Mouse (Mus musculus) ovary, adult 18-20 months (tissue): Measurements from ENCODE around the gene Prmt7.

Experiments used
- DNase-seq: peaks from one replicate; pipeline ENCODE4 v3.0.0; 2022; ENCODE audit warnings: low spot score, mixed read lengths

The Prmt7 gene

GRCm38 (mm10) chr8:106226589-106226988, 15.9 kb downstream of the Prmt7 start:
- DNase-seq = no peak

GRCm38 (mm10) chr8:106231536-106231935, 20.8 kb downstream of the Prmt7 start:
- DNase-seq = no peak

DNA sequence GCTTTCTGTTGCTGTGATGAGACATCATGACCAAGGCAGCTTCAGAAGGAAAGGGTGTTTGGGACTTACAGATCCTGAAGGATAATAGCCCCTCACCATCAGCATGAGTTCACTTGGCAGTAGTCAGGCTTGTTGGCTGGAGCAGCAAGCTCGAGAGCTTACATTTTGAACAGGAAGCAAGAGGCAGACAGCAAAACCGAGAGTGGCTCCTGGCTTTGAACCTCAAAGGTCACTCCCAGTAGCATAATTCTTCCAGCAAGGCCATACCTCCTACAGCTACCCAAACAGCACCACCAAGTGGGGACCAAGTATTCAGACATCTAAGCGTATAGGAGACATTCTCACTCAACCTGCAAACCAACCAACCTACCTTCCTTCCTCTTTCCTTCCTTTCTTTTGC, 22.0 kb downstream of the Prmt7 start:
- no peak for DNase-seq

GRCm38 (mm10) chr8:106234567-106235261, 24.0 kb downstream of the Prmt7 start:
- DNase-seq = no peak

DNA sequence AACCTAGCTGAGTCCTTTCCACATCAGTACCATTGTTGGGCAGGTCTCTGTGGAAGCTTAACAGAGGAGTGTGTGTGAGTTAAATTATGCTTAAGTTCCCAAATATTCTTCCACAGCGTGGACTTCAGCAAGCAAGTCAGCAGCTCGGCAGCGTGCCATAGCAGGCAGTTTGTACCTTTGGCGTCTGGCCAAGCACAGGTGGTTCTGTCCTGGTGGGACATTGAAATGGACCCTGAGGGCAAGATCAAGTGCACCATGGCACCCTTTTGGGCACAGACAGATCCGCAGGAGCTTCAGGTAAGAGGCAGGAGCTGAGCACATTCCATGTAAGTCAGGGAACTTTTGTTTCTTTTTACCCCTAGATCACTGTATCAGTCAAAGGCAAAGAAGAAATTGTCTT, 26.4 kb downstream of the Prmt7 start:
- no peak for DNase-seq

- DNase-seq = no peak
Measured at GRCm38 (mm10) chr8:106250186-106250585, 39.5 kb downstream of the Prmt7 start.

DNA sequence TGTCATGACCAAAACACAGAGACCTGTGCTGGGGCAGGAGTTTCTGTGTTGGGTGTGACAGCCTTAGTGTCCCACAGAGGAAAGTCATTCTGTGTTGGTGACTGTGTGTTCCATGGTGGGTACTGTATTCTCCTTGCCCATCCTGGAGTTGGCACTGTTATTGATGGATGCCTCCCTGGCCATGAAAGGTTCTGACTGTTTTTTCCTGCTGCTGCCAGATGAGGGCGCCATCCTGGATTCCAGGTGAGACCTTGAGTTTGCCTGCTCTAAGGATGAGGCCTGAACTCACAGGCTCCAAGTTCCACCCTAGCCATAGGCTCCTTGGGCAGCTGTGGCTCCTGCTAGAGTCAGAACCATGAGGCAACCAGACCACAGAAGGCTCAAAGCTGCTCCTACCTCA, 47.4 kb downstream of the Prmt7 start:
- DNase-seq = no peak

DNA sequence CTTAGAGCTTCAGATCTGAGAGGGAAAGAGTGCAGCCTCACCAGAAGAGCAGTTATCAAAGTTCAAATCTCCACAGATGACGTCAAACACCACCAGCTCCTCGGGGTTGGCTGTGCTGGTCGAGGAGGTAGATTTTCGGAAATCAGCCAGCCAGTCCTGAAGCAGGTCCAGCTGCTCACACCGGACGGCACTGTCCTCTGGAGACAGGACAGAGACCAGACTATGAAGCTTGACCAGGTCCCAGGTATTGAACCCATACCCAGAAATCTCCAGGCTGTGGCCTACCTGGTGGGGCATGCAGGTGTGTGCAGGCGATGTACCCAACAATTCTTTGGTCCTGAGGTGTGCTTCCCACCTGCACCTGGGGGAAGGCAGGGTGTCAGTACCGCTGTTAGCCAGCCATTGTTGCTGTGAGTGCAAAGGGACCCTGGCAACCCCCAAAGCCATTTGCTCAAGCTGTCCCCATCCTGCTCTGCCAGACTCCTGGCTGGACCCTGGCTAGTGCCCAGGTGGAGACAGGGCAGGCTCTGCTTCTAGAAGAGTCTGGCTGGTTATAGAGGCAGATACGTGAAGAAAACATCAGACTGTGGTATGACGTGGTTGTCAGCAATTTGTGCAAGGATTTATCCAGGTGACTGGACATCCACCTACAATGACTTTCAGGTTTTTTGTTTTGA, 49.0 kb downstream of the Prmt7 start:
- no peak for DNase-seq

DNA sequence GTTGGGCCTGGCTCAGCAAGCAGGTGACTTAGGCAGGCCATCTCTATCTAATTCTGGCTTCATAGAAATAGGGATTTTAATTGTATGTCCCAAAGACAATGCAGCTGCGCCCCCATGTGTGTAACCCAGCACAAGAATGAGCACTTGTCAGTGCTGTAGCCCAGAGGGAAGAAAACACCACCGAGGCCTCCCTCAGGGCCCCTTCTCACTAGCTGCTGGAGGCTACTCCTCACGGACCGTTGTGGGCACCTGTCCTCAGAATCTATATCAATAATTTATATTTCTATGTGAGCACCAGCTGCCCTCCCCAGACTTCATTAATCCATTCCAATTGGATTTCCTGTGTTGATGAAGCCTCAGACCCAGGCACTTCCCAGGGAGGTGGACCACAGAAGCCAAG, 50.2 kb downstream of the Prmt7 start:
- DNase-seq = no peak

DNA sequence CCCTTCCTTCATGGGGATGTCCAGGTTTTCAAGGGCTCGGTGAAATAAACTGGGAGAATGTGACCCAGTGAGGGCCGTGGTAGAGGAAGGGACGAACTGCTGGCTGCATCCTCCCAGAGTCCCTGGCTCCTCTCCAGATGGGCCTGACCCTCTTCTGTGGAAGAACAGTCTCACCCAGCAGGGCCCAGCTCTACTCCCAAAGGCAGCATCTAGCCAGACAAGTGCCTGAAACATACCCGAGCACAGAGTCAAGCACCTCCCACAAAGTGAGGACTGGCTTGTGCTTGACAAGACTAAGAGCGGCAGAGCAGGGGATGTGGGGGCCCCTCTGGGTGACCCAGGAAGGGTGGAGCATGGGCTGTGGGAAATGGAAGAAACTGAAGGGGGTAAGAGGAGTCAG, 51.6 kb downstream of the Prmt7 start:
- DNase-seq = no peak

DNA sequence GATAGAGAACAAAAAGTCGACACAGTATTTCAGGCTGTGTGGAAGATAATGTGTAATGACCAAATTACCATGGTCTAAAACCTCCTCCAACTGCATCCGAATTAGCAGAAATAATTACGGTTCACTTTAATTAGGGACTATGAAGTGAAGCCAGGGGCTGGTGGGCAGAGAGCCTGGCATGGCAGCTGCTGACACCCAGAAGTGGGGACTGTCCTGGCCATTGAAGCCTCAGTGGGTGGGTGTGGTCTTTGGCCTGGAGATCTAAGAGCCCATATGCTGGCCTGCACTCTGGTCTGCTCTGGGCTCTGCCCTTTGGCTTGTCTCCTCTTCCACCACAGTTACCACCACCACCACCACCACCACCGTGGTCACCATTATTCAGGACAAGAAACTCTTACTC, 53.2 kb downstream of the Prmt7 start:
- no peak for DNase-seq

GRCm38 (mm10) chr8:106265398-106265797, 54.7 kb downstream of the Prmt7 start:
- no peak for DNase-seq

DNA sequence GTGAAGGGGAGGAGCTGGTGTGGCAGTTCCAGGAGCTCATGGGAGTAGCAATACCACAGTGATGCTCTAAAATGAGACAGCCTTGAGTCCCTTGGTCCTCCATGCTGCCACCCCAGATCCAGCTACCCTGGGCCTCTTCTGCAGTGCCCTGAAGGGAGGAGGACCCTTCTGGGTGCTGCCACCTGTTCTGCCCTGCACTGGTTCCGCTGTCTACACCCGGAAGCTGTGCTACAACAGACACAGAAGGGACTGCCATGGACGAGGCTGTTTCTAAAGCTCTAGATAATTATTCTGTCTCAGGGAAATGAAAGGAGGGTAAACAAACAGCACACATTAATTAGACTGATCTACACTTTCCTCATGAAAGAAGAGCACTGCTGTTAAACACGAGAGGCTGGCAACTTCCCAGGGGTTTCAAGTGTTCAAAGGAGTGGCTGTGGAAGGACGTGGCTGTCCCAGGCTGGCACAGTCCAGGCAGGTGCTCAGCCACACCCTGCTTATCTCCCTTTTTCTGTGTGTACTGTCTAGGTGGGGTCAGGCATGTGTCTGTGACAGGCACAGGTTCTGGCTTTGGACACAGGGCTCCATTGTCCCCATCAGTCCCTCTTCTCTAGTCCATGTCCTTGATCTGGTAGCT, 58.1 kb downstream of the Prmt7 start:
- no peak for DNase-seq

DNA sequence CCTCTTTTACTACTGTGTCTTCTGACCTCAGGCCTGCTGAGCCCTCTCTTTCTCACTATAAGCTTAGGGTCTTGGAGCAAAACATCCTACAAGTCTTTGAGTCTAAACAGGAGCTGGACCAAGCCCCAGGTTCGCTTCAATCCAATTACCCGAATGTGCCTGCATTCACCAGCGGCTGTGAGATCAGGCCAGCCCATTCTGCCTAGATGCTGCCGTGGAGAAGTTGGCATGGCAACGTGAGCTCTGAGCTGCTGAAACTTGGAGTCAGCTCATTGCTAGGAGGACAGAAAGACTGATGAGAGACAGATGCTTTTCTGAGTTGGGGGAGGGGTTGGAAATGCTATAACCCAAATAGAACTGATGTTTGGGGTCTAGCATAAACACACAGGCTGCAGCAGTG, 60.1 kb downstream of the Prmt7 start:
- no peak for DNase-seq

DNA sequence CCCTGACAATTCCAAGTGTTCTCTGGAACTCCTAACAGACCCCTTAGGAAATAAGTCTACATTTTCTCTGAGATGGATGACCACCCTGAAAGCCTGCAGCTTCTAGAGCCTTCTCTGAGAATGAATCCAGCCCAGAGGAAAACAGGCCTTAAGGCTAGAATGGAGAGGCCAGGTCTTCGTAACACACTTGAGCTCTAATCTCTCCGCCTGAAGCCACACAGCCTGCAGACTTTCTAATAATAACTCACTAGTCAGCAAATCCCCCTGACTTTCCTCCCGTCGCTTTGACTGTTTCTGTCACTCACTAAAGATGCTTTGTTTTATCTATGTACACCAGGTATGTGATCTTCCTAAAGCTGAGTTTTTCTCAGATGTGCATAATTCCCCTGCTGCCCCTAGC, 60.6 kb downstream of the Prmt7 start:
- no peak for DNase-seq

DNA sequence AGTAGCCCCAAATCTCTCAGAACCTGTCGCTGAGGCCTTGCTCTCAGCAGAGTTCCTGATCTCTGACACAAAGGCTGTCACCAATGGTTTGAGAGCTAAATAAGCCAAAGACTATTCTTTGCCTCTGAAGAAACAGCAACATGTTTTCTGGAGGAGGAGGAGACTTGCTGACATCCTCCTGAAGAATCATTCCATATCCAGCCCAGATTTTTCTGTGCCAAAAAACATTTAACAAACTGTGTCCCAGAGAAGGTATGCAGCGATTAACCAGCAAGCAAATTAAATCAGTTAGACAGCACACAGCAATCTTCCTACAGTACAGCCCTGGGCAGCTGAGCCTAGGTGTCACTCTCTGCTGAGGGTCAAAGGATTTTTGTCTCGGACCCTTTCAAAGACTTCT, 62.7 kb downstream of the Prmt7 start:
- no peak for DNase-seq

- DNase-seq = no peak
Measured at GRCm38 (mm10) chr8:106276709-106277317, 66.1 kb downstream of the Prmt7 start.

GRCm38 (mm10) chr8:106278367-106279042, 67.8 kb downstream of the Prmt7 start:
- no peak for DNase-seq

- DNase-seq = no peak
Measured at GRCm38 (mm10) chr8:106280154-106280553, 69.4 kb downstream of the Prmt7 start.

DNA sequence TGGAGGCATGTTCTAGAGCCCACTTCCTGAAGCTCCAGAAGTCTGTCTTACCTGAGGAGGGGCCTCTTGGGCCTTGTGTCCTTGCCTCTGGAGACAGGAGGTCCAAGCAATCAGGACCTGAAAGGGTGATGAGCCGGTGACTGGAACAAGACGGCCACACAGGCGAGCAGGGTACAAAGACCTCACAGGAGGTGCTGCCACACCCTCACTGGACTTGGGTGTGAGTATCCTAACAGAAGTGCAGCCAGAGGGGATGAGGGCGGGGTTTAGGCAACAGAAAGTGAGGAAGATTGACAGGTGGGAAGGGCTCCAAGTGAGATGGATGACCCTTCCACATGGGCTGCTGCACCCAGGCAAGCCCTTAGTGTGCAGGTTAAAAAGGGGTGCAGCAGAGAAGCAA, 70.1 kb downstream of the Prmt7 start:
- DNase-seq = no peak

- no peak for DNase-seq
Measured at GRCm38 (mm10) chr8:106287445-106287844, 76.7 kb downstream of the Prmt7 start.

- no peak for DNase-seq
Measured at GRCm38 (mm10) chr8:106288732-106289131, 78.0 kb downstream of the Prmt7 start.
